Mouse (Mus musculus): ENCODE data around the gene Ahr.

The Ahr gene

GRCm38 (mm10) chr12:35534754-35535236 is at the start of gene Ahr:
Gene Ahr, minus strand, starts transcription at chr12:35535038.
- in situ Hi-C loops (cut with MboI; ENCODE audit: low sequenced_read_pairs), result no loop called here

- in situ Hi-C loops (cut with MboI; ENCODE audit: low sequenced_read_pairs), result no loop called here
Observed at GRCm38 (mm10) chr12:35578826-35579225, 44.0 kb upstream of the Ahr start.

GRCm38 (mm10) chr12:35576107-35576506 is 41.3 kb upstream of the Ahr start:
- in situ Hi-C loops (cut with MboI; ENCODE audit: low sequenced_read_pairs), result no loop called here

GRCm38 (mm10) chr12:35573713-35574112 is 38.9 kb upstream of the Ahr start:
- in situ Hi-C loops (cut with MboI; ENCODE audit: low sequenced_read_pairs), result no loop called here

GRCm38 (mm10) chr12:35562826-35563225 is 28.0 kb upstream of the Ahr start:
- in situ Hi-C loops (cut with MboI; ENCODE audit: low sequenced_read_pairs), result no loop called here

- in situ Hi-C loops (cut with MboI; ENCODE audit: low sequenced_read_pairs), result no loop called here
Observed at GRCm38 (mm10) chr12:35558868-35559267, 24.0 kb upstream of the Ahr start.

- in situ Hi-C loops (cut with MboI; ENCODE audit: low sequenced_read_pairs), result no loop called here
Observed at GRCm38 (mm10) chr12:35555925-35556324, 21.1 kb upstream of the Ahr start.

- in situ Hi-C loops (cut with MboI; ENCODE audit: low sequenced_read_pairs), result no loop called here
Observed at GRCm38 (mm10) chr12:35554309-35554708, 19.5 kb upstream of the Ahr start.

GRCm38 (mm10) chr12:35553174-35553573 is 18.3 kb upstream of the Ahr start:
- in situ Hi-C loops (cut with MboI; ENCODE audit: low sequenced_read_pairs), result no loop called here

GRCm38 (mm10) chr12:35550299-35550698 is 15.5 kb upstream of the Ahr start:
- in situ Hi-C loops (cut with MboI; ENCODE audit: low sequenced_read_pairs), result no loop called here

- in situ Hi-C loops (cut with MboI; ENCODE audit: low sequenced_read_pairs), result no loop called here
Observed at GRCm38 (mm10) chr12:35542836-35543235, 8.0 kb upstream of the Ahr start.

- in situ Hi-C loops (cut with MboI; ENCODE audit: low sequenced_read_pairs), result no loop called here
Observed at GRCm38 (mm10) chr12:35538843-35539242, 4.0 kb upstream of the Ahr start.

- in situ Hi-C loops (cut with MboI; ENCODE audit: low sequenced_read_pairs), result no loop called here
Observed at GRCm38 (mm10) chr12:35534114-35534753, 604 bp downstream of the Ahr start.

- in situ Hi-C loops (cut with MboI; ENCODE audit: low sequenced_read_pairs), result no loop called here
Observed at GRCm38 (mm10) chr12:35533748-35534113, 1.1 kb downstream of the Ahr start.

GRCm38 (mm10) chr12:35533133-35533532 is 1.7 kb downstream of the Ahr start:
- in situ Hi-C loops (cut with MboI; ENCODE audit: low sequenced_read_pairs), result no loop called here

- in situ Hi-C loops (cut with MboI; ENCODE audit: low sequenced_read_pairs), result no loop called here
Observed at GRCm38 (mm10) chr12:35532151-35532550, 2.7 kb downstream of the Ahr start.

GRCm38 (mm10) chr12:35530587-35530986 is 4.3 kb downstream of the Ahr start:
- in situ Hi-C loops (cut with MboI; ENCODE audit: low sequenced_read_pairs), result no loop called here

- in situ Hi-C loops (cut with MboI; ENCODE audit: low sequenced_read_pairs), result loop anchor here (10.0 kb wide), 1 partner anchor 307 kb away; no protein-coding TSS in a partner anchor
Observed at GRCm38 (mm10) chr12:35527429-35527828, 7.4 kb downstream of the Ahr start.

- in situ Hi-C loops (cut with MboI; ENCODE audit: low sequenced_read_pairs), result loop anchor here (10.0 kb wide), 1 partner anchor 312 kb away; no protein-coding TSS in a partner anchor
Observed at GRCm38 (mm10) chr12:35522585-35523103, 12.2 kb downstream of the Ahr start.

- in situ Hi-C loops (cut with MboI; ENCODE audit: low sequenced_read_pairs), result no loop called here
Observed at GRCm38 (mm10) chr12:35515621-35516020, 19.2 kb downstream of the Ahr start.

- in situ Hi-C loops (cut with MboI; ENCODE audit: low sequenced_read_pairs), result no loop called here
Observed at GRCm38 (mm10) chr12:35514671-35515070, 20.2 kb downstream of the Ahr start.

- in situ Hi-C loops (cut with MboI; ENCODE audit: low sequenced_read_pairs), result no loop called here
Observed at GRCm38 (mm10) chr12:35510711-35511110, 24.1 kb downstream of the Ahr start.

GRCm38 (mm10) chr12:35506383-35506782 is 28.5 kb downstream of the Ahr start:
- in situ Hi-C loops (cut with MboI; ENCODE audit: low sequenced_read_pairs), result no loop called here
